Mouse (Mus musculus): Measurements from ENCODE around the gene Lgals3. TPM values are rescaled to one million over a fixed set of nuclear protein-coding genes. Genes with fewer than 3 reads are reported as not detected.

Lgals3 gene
- polyA plus RNA-seq, 1 experiment, result 3.7 TPM

DNA sequence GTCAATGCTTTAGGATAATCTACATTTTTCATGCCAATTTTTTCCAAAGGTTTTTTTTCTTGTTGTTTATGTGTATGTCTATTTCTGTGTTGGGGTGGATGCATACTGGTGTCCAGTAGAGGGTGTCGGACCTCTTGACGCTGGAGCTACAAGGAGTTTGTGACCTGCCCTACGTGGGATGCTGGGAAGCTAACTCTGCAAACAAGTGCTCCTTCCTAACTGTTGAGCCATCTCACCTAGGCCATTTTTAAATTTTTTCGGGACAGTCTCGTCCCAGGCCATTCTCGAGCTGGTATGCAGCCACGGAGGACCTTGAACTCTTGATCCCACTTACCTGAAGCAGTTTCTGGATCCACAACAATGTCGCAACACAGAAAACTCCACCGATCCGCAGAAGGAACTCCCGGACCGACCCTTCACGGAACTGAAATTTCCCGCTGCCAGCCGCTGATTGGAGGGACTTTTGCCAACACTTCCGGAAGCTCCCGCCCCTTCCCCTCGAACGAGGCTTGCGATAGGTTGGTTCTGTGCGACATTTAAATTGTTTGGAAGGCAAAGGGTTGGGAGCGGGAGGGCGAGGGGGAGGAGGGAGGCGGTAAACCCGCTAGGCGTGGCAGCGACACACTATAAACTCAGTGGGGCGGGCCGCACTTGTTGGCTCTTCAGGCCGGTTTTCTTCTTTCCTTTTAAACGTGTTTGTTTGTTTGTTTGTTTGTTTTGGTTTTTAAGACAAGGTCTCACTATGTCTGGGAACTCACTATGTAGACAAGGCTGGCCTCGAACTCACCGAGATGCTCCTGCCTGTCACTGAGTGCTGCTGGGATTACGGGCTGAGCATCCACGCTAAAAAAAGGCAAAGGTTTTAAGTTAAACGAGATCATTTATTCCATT is 50.5 kb downstream of the Lgals3 start, which contains the start of gene Dlgap5:
Gene Dlgap5 (minus strand): TSS at position 633 of the 891 bp plus-strand sequence.
- TF ChIP-seq POLR2A (IDR thresholded peaks at IDR 0.05; ENCODE audit: borderline replicate concordance, insufficient read depth, low read length) (no peak), CTCF (IDR thresholded peaks at IDR 0.05; ENCODE audit: borderline replicate concordance, insufficient read depth, low read depth, low read length) (no peak)
- WGBS, result 1% methylated on average over 36 of the region's 36 CpGs
- Histone ChIP-seq H3K4me1 (ENCODE audit: control insufficient read depth, insufficient read depth, low read length) (no peaks in the 10 kb centered on the region), H3K4me3 (replicated peaks; ENCODE audit: insufficient read depth, low read depth, low read length) (peak within 1 kb of the TSS; percentile 93), H3K27me3 (ENCODE audit: control insufficient read depth, insufficient read depth, low read length) (no peaks in the 10 kb centered on the region), H3K27ac (ENCODE audit: insufficient read depth, low read length) (no peak within 1 kb of the TSS)
- peak; percentile 89 to 90 for DNase-seq

DNA sequence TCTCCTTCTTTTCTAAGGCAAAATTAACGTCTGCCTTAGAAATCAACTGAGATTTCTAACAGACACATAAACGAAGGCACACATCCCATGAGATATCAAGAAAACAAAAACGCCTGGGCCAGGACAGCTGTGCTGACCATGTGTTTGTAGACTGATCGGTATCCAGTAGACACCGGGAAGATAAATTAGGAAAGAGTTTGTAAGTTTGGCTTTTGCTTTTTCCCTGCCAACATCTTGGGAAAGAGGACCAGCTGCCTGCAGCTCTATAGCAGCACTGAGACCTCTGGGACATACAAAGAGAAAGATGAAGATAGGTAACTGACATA is 51.1 kb downstream of the Lgals3 start:
- no peak for DNase-seq
- 26% methylated on average over 5 of the region's 5 CpGs for WGBS
- no peaks in the 10 kb centered on the region for H3K4me1 ChIP-seq (ENCODE audit: control insufficient read depth, insufficient read depth, low read length)
- no peak for TF ChIP-seq POLR2A (IDR thresholded peaks at IDR 0.05; ENCODE audit: borderline replicate concordance, insufficient read depth, low read length)
- no peak for TF ChIP-seq CTCF (IDR thresholded peaks at IDR 0.05; ENCODE audit: borderline replicate concordance, insufficient read depth, low read depth, low read length)
- H3K27me3 ChIP-seq (ENCODE audit: control insufficient read depth, insufficient read depth, low read length), result no peaks in the 10 kb centered on the region
- H3K27ac ChIP-seq (ENCODE audit: insufficient read depth, low read length), result no peak overlapping the region
- peak overlapping the region; percentile 93 for H3K4me3 ChIP-seq (replicated peaks; ENCODE audit: insufficient read depth, low read depth, low read length)

DNA sequence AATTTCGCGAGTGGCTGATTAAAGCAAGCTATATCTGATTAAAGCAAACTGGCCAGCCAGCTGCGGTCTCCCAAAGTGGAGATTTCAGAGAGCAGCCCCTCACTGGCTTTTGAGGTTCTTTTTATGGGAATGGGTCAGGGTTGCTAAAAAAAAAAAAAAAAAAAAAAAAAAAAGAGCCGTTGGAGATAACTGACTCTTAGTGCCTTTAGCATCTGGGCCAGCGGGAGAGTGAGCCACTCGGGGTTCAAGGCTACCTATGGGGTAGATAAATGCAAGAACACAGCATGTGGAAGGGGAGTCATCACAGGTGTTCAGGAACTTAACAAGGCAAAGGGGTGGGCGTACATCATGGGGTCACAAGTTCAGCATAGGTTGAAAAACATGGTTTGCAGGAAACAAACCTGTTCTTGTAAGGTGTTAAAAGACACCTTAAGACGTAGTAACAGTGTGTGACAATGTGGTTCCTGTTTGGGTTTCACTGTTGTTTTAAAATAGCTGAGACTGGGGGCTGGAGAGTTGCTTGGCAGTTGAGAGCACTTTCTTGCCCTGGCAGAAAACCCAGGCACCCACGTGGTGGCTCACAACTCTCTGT is 51.6 kb downstream of the Lgals3 start:
- Histone ChIP-seq H3K4me1 (ENCODE audit: control insufficient read depth, insufficient read depth, low read length) (no peaks in the 10 kb centered on the region), H3K27ac (ENCODE audit: insufficient read depth, low read length) (no peak overlapping the region), H3K4me3 (replicated peaks; ENCODE audit: insufficient read depth, low read depth, low read length) (no peak overlapping the region), H3K27me3 (ENCODE audit: control insufficient read depth, insufficient read depth, low read length) (no peaks in the 10 kb centered on the region)
- DNase-seq, result no peak
- TF ChIP-seq CTCF (IDR thresholded peaks at IDR 0.05; ENCODE audit: borderline replicate concordance, insufficient read depth, low read depth, low read length), result no peak
- no peak for TF ChIP-seq POLR2A (IDR thresholded peaks at IDR 0.05; ENCODE audit: borderline replicate concordance, insufficient read depth, low read length)
- 89% methylated on average over 9 of the region's 9 CpGs for WGBS

DNA sequence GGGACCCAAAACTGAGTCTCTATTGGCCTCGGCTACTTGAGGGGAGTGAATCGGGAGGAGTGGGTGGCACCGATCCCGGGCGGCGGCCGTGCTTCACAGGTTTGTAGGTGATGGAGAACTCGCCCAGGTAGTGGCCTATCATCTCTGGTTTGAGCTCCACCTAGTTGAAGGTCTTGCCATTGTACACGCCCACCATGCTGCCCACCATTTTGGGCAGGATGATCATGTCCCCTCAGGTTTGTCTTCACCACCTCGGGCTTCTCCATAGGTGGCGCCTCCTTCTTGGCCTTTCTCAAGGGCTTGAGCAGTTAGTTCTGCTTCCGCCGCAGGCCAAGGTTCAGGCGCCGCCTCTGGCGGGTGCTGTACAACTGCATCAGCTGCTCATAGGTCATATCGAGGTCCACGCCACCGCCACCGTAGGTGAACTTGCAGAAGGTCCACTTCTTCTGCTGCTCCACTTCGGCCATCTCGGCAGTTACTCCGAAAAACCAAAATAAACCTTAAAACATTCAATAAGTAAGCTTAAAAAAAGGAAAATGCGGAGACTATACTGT is 52.2 kb downstream of the Lgals3 start:
- Histone ChIP-seq H3K27me3 (ENCODE audit: control insufficient read depth, insufficient read depth, low read length) (no peaks in the 10 kb centered on the region), H3K4me1 (ENCODE audit: control insufficient read depth, insufficient read depth, low read length) (no peaks in the 10 kb centered on the region), H3K27ac (ENCODE audit: insufficient read depth, low read length) (no peak overlapping the region), H3K4me3 (replicated peaks; ENCODE audit: insufficient read depth, low read depth, low read length) (no peak overlapping the region)
- TF ChIP-seq POLR2A (IDR thresholded peaks at IDR 0.05; ENCODE audit: borderline replicate concordance, insufficient read depth, low read length) (no peak), CTCF (IDR thresholded peaks at IDR 0.05; ENCODE audit: borderline replicate concordance, insufficient read depth, low read depth, low read length) (no peak)
- 91% methylated on average over 24 of the region's 24 CpGs for WGBS
- no peak for DNase-seq

DNA sequence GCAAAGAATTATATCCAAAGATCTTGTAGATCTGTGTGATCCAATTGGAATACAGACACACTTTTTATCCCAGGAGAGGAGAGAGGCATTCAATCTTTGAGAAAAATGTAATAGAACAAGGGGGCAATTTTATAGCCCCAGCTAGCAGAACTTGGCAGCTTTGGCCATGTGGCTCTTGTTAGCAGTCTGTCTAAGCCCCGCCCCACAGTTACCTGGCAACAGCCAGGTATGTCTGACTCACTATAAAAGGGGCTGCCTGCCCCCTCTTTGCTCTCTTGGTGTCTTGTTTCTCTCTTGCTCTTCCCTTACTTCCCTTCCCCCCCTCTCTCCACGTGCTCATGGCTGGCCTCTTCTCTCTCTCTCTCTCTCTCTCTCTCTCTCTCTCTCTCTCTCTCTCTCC is 54.1 kb downstream of the Lgals3 start:
- H3K4me3 ChIP-seq (replicated peaks; ENCODE audit: insufficient read depth, low read depth, low read length), result no peak overlapping the region
- no peaks in the 10 kb centered on the region for H3K4me1 ChIP-seq (ENCODE audit: control insufficient read depth, insufficient read depth, low read length)
- DNase-seq, result no peak
- H3K27ac ChIP-seq (ENCODE audit: insufficient read depth, low read length), result no peak overlapping the region
- no peak for TF ChIP-seq CTCF (IDR thresholded peaks at IDR 0.05; ENCODE audit: borderline replicate concordance, insufficient read depth, low read depth, low read length)
- WGBS, result 42% methylated on average over 2 of the region's 2 CpGs
- H3K27me3 ChIP-seq (ENCODE audit: control insufficient read depth, insufficient read depth, low read length), result no peaks in the 10 kb centered on the region

DNA sequence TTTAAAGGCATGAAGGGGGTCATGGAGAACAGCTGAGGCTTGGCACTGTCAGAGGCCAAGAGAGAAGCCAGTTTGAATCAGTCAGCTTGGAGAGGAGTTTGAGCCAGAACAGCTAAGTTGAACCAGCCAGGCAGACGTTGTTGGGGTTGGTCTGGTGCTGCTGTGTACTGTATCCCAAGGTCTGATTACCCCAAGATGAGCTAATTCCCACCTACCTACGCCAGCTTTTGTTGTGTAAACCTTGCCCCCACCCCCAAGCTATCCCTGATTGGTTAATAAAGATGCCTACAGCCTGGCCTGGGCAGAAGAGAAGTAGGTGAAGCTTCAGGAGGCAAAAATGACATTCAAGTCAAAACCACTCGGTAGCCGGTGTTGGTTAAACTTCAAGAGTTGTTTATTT is 54.9 kb downstream of the Lgals3 start:
- H3K4me1 ChIP-seq (ENCODE audit: control insufficient read depth, insufficient read depth, low read length), result no peaks in the 10 kb centered on the region
- TF ChIP-seq CTCF (IDR thresholded peaks at IDR 0.05; ENCODE audit: borderline replicate concordance, insufficient read depth, low read depth, low read length) (no peak), POLR2A (IDR thresholded peaks at IDR 0.05; ENCODE audit: borderline replicate concordance, insufficient read depth, low read length) (no peak)
- H3K4me3 ChIP-seq (replicated peaks; ENCODE audit: insufficient read depth, low read depth, low read length), result no peak overlapping the region
- no peak for DNase-seq
- no peaks in the 10 kb centered on the region for H3K27me3 ChIP-seq (ENCODE audit: control insufficient read depth, insufficient read depth, low read length)
- no peak overlapping the region for H3K27ac ChIP-seq (ENCODE audit: insufficient read depth, low read length)
- WGBS, result 67% methylated on average over 4 of the region's 4 CpGs

DNA sequence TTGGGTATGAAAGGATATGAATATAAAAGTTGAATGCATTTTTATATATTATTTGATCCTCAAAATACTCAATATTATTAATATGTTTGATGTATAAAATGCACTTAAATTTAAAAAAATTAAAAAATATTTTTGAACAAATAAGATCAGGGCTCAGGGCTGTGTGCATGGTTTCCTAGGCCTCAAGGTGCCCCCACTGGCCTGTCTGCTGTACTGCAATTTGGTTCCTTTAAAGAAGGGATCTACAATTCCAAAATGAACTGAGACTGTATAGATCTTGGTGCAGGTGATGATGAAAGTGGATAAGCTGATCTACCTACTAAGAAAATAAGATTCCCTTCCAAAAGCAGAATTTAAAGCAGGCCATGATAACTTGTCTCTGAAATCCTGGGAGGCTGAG is 65.4 kb downstream of the Lgals3 start:
- Histone ChIP-seq H3K4me1 (ENCODE audit: control insufficient read depth, insufficient read depth, low read length) (no peaks in the 10 kb centered on the region), H3K27me3 (ENCODE audit: control insufficient read depth, insufficient read depth, low read length) (no peaks in the 10 kb centered on the region), H3K4me3 (replicated peaks; ENCODE audit: insufficient read depth, low read depth, low read length) (no peak overlapping the region), H3K27ac (ENCODE audit: insufficient read depth, low read length) (no peak overlapping the region)
- DNase-seq, result no peak
- TF ChIP-seq POLR2A (IDR thresholded peaks at IDR 0.05; ENCODE audit: borderline replicate concordance, insufficient read depth, low read length) (no peak), CTCF (IDR thresholded peaks at IDR 0.05; ENCODE audit: borderline replicate concordance, insufficient read depth, low read depth, low read length) (peak; percentile 31; the same call in 1 of the 2 replicates)

Other genes starting within 250 kb of the Lgals3 start
- 2.8 and 2.9 TPM in 2 replicates for gene Gch1, start 178.3 kb upstream of the Lgals3 start, polyA plus RNA-seq (2012; rRNA removed)
- gene Wdhd1, start 90.9 kb upstream of the Lgals3 start, polyA plus RNA-seq (2012; rRNA removed), result 6.8 and 7.9 TPM in 2 replicates
- gene Socs4, start 90.8 kb upstream of the Lgals3 start, polyA plus RNA-seq (2012; rRNA removed), result 5.9 and 6.1 TPM in 2 replicates
- gene Mapk1ip1l, start 69.5 kb upstream of the Lgals3 start, polyA plus RNA-seq (2012; rRNA removed), result 23.0 and 23.4 TPM in 2 replicates
- gene Dlgap5, start 50.7 kb downstream of the Lgals3 start, polyA plus RNA-seq (2012; rRNA removed), result 0.22 and 0.31 TPM in 2 replicates
- gene Fbxo34, start 82.7 kb downstream of the Lgals3 start, polyA plus RNA-seq (2012; rRNA removed), result 30.7 and 30.8 TPM in 2 replicates
- gene Atg14, start 202.9 kb downstream of the Lgals3 start, polyA plus RNA-seq (2012; rRNA removed), result 16.0 and 16.3 TPM in 2 replicates

All from cerebellum, adult 2 months (tissue).